Mouse (Mus musculus) limb, embryonic 14.5 days (tissue): Measurements from ENCODE around the gene Zfp652. TPM values are rescaled to one million over a fixed set of nuclear protein-coding genes. Genes with fewer than 3 reads are reported as not detected.

ENCODE experiments used
- ATAC-seq: fragments of 200-750 bp; cut with Nextera tagmentation; 2 replicates; pipeline ENCODE4 v1.8.0; 2017; ENCODE audit warnings: low read depth, moderate number of reproducible peaks, moderate TSS enrichment; ENCODE audit not compliant: low FRiP score
- DNase-seq: peaks from one replicate; pipeline ENCODE4 v3.0.0-alpha.2; 2015; ENCODE audit warnings: low spot score
- H3K27ac ChIP-seq: fragments of 300-500 bp; sonication (generic); replicated peaks from 2 replicates; pipeline ENCODE4 v1.5.1; 2014; ENCODE audit warnings: low read depth, mild to moderate bottlenecking, low read length, moderate library complexity, mixed read lengths
- H3K27me3 ChIP-seq: fragments of 300-500 bp; sonication (generic); 2 replicates; pipeline ENCODE4 v1.6.1; 2014; ENCODE audit warnings: low read length, mixed read lengths; ENCODE audit not compliant: control insufficient read depth, insufficient read depth
- H3K36me3 ChIP-seq: fragments of 300-500 bp; sonication (generic); 2 replicates; pipeline ENCODE4 v1.6.1; 2014; ENCODE audit warnings: mild to moderate bottlenecking, low read length, moderate library complexity, mixed read lengths; ENCODE audit not compliant: control insufficient read depth, insufficient read depth
- H3K4me1 ChIP-seq: fragments of 300-500 bp; sonication (generic); 2 replicates; pipeline ENCODE4 v1.6.1; 2014; ENCODE audit warnings: antibody characterized with exemption, low read length, mixed read lengths; ENCODE audit not compliant: control insufficient read depth, insufficient read depth
- H3K4me2 ChIP-seq: fragments of 300-500 bp; sonication (generic); replicated peaks from 2 replicates; pipeline ENCODE4 v1.6.1; 2014; ENCODE audit warnings: low read depth, mild to moderate bottlenecking, low read length, moderate library complexity; ENCODE audit not compliant: severe bottlenecking
- H3K4me3 ChIP-seq: fragments of 300-500 bp; sonication (generic); replicated peaks from 2 replicates; pipeline ENCODE4 v1.5.1; 2014; ENCODE audit warnings: low read length
- H3K9ac ChIP-seq: fragments of 300-500 bp; sonication (generic); 2 replicates; pipeline ENCODE4 v1.6.1; 2014; ENCODE audit warnings: mild to moderate bottlenecking, low read depth, low read length, moderate library complexity; ENCODE audit not compliant: severe bottlenecking
- H3K9me3 ChIP-seq: fragments of 300-500 bp; sonication (generic); 2 replicates; pipeline ENCODE4 v1.6.1; 2016; ENCODE audit warnings: low read length; ENCODE audit not compliant: control insufficient read depth
- POLR2A ChIP-seq: fragments of 200-500 bp; IDR thresholded peaks from 2 replicates; pipeline ENCODE4 v1.8.0; 2012; ENCODE audit warnings: inconsistent platforms, mild to moderate bottlenecking, moderate library complexity, borderline replicate concordance; ENCODE audit not compliant: insufficient read depth, insufficient read length; ENCODE audit errors: extremely low read depth
- WGBS: fragments of 180-500 bp; shearing (Covaris S2); extraction: QIAGEN DNeasy Blood & Tissue Kit; methylation state at CpG from one replicate; pipeline ENCODE4 v1.1.7; 2014; 5-methylcytosine and 5-hydroxymethylcytosine counted together
- polyA plus RNA-seq, 2 experiments: library from polyadenylated mRNA; depleted of rRNA in 1 of 2; stranded (reverse) in 1 of 2; unstranded in 1 of 2; fragments of >200 nt; fragmentation: Nextera tagmentation in 1 of 2; extraction: Ambion mirVana in 1 of 2; gene quantifications; 2 replicates each; pipeline versions ENCODE4 v1.2.1 to v1.2.3; 2012 to 2014

Zfp652 gene
- polyA plus RNA-seq, 2 experiments = 13.8 to 25.3 TPM

DNA sequence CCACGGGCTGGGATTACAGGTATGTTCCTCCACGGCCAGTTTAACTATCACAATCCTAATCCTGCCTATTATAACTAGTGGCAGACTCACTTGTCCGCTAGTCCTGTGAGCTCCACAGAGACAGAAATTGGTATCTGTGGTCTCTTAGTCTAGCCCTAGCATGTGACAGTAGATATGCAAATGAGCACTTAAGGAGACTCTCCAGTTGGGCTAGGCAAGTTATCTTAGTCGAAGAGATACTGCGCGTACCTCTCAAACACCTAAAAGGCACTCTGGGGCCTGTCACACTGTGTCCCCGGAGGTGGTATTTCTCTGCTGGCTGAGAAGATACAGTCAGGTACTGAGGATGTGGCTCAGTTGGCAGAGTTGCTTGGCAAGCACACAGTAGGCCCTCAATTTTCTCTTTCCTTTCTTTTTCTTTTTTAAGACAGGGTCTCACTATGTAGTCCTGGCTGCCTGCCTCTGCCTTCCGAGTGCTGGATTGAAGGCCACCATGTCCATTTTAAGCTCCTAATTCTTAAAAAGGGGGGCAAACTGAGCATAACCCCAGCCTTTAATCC, 80.6 kb downstream of the Zfp652 start:
- Histone ChIP-seq H3K27me3 (0 out of 2 replicates have a peak, but pooled peaks cover 5% of the 10 kb centered on the region), H3K36me3 (no peaks in the 10 kb centered on the region), H3K9ac (no peak overlapping the region), H3K27ac (no peak overlapping the region), H3K4me2 (no peak overlapping the region), H3K4me1 (peaks cover 9% of the 10 kb centered on the region; the same call in 1 of the 2 replicates), H3K9me3 (no peaks in the 10 kb centered on the region), H3K4me3 (no peak overlapping the region)
- TF ChIP-seq POLR2A = no peak
- DNase-seq (no peak), ATAC-seq (no peak)
- 93% methylated on average over 8 of the region's 8 CpGs for WGBS

DNA sequence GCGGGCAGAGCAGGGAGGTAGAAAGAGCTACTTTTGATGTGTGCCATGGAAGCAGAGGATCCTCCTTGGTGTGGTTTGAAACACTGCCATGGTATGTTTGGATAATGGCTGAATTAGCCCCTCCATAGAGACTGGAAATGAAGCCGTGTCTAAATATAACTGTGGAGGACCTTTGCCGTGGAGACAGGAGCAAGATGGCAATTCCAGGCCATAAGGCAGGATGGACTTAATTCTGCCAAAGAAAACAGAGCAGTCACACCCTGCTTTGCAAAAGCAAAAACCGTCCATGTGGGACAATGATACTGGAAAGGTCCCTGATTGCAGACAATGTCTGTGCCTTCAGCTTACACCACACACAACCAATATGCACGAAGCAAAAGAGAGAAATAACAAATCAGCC, 81.7 kb downstream of the Zfp652 start:
- no peak for DNase-seq
- ATAC-seq = no peak
- TF ChIP-seq POLR2A = no peak
- Histone ChIP-seq H3K9ac (no peak overlapping the region), H3K4me1 (peaks cover 9% of the 10 kb centered on the region; the same call in 1 of the 2 replicates), H3K36me3 (no peaks in the 10 kb centered on the region), H3K4me3 (no peak overlapping the region), H3K9me3 (no peaks in the 10 kb centered on the region), H3K27me3 (0 out of 2 replicates have a peak, but pooled peaks cover 5% of the 10 kb centered on the region), H3K27ac (no peak overlapping the region), H3K4me2 (no peak overlapping the region)
- WGBS = 61% methylated on average over 5 of the region's 5 CpGs

- Histone ChIP-seq H3K4me1 (peaks cover 9% of the 10 kb centered on the region; the same call in 1 of the 2 replicates), H3K9ac (no peak overlapping the region), H3K27ac (no peak overlapping the region), H3K4me3 (no peak overlapping the region), H3K27me3 (0 out of 2 replicates have a peak, but pooled peaks cover 5% of the 10 kb centered on the region), H3K4me2 (no peak overlapping the region), H3K36me3 (no peaks in the 10 kb centered on the region), H3K9me3 (no peaks in the 10 kb centered on the region)
- 54% methylated on average over 5 of the region's 5 CpGs for WGBS
- no peak for TF ChIP-seq POLR2A
- ATAC-seq (no peak), DNase-seq (no peak)
These were observed 83.1 kb downstream of the Zfp652 start for GRCm38 (mm10) chr11:95795582-95795981.

DNA sequence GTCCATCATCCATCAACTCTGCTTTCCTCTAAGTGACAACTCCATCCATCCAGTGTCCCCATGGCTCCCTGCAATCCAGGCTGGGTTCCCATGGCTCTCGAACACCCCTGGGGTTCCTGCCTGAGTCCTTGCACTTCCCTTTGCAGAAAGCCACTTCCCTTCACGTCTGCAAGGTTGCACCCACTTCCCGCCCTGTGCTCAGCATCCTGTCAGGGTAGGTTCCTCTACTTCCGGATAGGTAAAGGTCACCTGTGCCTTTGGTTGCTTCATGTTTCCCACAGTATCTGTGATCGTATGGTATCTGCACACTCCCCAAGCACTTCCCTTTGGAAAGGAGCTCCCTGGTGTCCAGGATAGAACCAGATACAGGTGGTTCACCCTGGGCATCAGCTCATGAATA, 92.5 kb downstream of the Zfp652 start:
- DNase-seq (no peak), ATAC-seq (no peak)
- TF ChIP-seq POLR2A = no peak
- no peaks in the 10 kb centered on the region for H3K4me1 ChIP-seq
- H3K9me3 ChIP-seq = no peaks in the 10 kb centered on the region
- no peaks in the 10 kb centered on the region for H3K27me3 ChIP-seq
- no peak overlapping the region for H3K4me3 ChIP-seq
- no peaks in the 10 kb centered on the region for H3K36me3 ChIP-seq
- H3K4me2 ChIP-seq = no peak overlapping the region
- WGBS = 61% methylated on average over 5 of the region's 5 CpGs
- no peak overlapping the region for H3K9ac ChIP-seq
- H3K27ac ChIP-seq = no peak overlapping the region

DNA sequence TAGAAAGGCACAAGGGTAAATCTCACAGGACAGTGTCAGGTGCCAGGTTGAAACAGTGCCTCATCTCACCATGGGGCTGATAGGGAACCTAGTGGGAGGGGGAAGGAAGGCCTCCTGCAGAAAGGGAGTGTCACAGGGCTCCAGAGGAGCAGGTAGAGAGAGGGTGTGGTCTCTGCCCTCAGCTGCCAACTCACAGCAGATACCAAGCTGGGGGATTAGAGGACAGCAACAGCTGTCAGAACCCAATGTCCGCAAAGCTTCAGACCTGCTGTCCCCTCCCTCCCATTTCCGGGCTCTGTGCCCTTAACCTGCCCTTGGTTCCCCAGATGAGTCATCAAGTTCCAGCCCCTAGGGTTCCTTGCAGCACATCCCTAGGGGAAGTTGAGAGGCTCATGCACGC, 93.1 kb downstream of the Zfp652 start:
- ATAC-seq = no peak
- WGBS = 40% methylated on average over 3 of the region's 3 CpGs
- H3K36me3 ChIP-seq = no peaks in the 10 kb centered on the region

More for the DNA sequence above, 93.1 kb downstream of the Zfp652 start:
- Histone ChIP-seq H3K4me2 (no peak overlapping the region), H3K27me3 (no peaks in the 10 kb centered on the region), H3K9ac (no peak overlapping the region), H3K4me3 (no peak overlapping the region), H3K4me1 (no peaks in the 10 kb centered on the region), H3K27ac (no peak overlapping the region), H3K9me3 (no peaks in the 10 kb centered on the region)
- no peak for TF ChIP-seq POLR2A
- no peak for DNase-seq
